Mouse (Mus musculus) ES-E14 (cell line): ENCODE measurements at regions not wholly inside any gene's neighbourhood (a gene's known extent, or its start where the extent isn't known, plus 50 kb on each side); places are given as distances from the start of the nearest gene placed in this dataset.

Experiments
- CHD2 ChIP-seq: IDR thresholded peaks from 2 replicates; pipeline ENCODE4 v1.6.1; 2014; ENCODE audit warnings: mild to moderate bottlenecking, low read depth, low read length, inconsistent platforms
- HCFC1 ChIP-seq: IDR thresholded peaks from 2 replicates; pipeline ENCODE4 v1.6.1; 2012; ENCODE audit warnings: low read length, inconsistent platforms, borderline replicate concordance; ENCODE audit not compliant: insufficient read depth
- ZC3H11A ChIP-seq: IDR thresholded peaks from 2 replicates; pipeline ENCODE4 v1.6.1; 2012; ENCODE audit warnings: low read depth, mild to moderate bottlenecking, inconsistent platforms, low read length, borderline replicate concordance

DNA sequence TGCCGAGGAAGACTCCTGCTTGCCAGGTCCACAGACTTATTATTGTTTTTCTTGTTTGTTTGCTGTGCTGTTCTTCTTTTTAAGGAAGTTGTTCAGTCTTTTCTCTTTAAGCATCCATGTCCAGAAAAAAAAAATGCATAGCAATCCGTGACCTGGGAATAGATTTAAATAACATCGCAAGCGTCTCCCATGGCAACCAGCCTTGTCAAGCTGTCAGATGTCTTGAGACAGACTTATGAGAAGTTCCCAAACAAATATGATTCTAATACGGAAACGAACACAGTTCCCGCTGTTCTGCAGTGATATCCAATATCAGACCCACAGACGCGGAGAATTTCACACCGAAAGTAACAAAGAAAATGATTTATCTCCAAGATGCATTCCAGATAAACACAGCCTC is 547.4 kb downstream of the Etnk1 start:
- TF ChIP-seq CHD2 = no peak
- TF ChIP-seq HCFC1 = no peak
- no peak for TF ChIP-seq ZC3H11A
